Mouse (Mus musculus) olfactory bulb, adult 2 months (tissue): ENCODE measurements around the gene Myl4. TPM values are rescaled to one million over a fixed set of nuclear protein-coding genes. Genes with fewer than 3 reads are reported as not detected.

Source experiments
- H3K27ac ChIP-seq: fragments of 200-500 bp; 2 replicates; pipeline ENCODE4 v1.5.1; 2012; ENCODE audit warnings: low read depth, low read length; ENCODE audit not compliant: insufficient read depth
- H3K4me1 ChIP-seq: fragments of 200-500 bp; 2 replicates; pipeline ENCODE4 v1.6.1; 2012; ENCODE audit warnings: low read length; ENCODE audit not compliant: control insufficient read depth, insufficient read depth
- H3K4me3 ChIP-seq: fragments of 200-500 bp; 2 replicates; pipeline ENCODE4 v1.5.1; 2012; ENCODE audit warnings: mild to moderate bottlenecking, low read depth, low read length, moderate library complexity; ENCODE audit not compliant: insufficient read depth
- CTCF ChIP-seq: fragments of 200-500 bp; IDR thresholded peaks from 2 replicates; pipeline ENCODE4 v1.5.1; 2012; ENCODE audit warnings: low read depth, mild to moderate bottlenecking, low read length, moderate library complexity; ENCODE audit not compliant: insufficient read depth
- POLR2A ChIP-seq: fragments of 200-500 bp; IDR thresholded peaks from 2 replicates; pipeline ENCODE4 v1.6.1; 2012; ENCODE audit warnings: mild to moderate bottlenecking, low read depth, low read length, moderate library complexity; ENCODE audit not compliant: insufficient read depth
- WGBS: fragments of 180-500 bp; shearing (Covaris S2); methylation state at CpG from one replicate; pipeline ENCODE4 v1.1.7; 2018; 5-methylcytosine and 5-hydroxymethylcytosine counted together
- polyA plus RNA-seq: library from polyadenylated mRNA; stranded (reverse); fragments of >200 nt; gene quantifications from 2 replicates; pipeline ENCODE4 v1.2.4, GENCODE M21; 2012; ENCODE audit warnings: low replicate concordance; ENCODE audit not compliant: missing spikeins, insufficient read depth, insufficient read length

Gene Myl4
- polyA plus RNA-seq, 1 experiment: not detected

GRCm38 (mm10) chr11:104630185-104630835 is 79.8 kb downstream of the Myl4 start:
- no peak for TF ChIP-seq POLR2A
- no peak for TF ChIP-seq CTCF
- Histone ChIP-seq H3K4me3 (no peak overlapping the region), H3K4me1 (no peaks in the 10 kb centered on the region; the same call in 1 of the 2 replicates), H3K27ac (no peak overlapping the region)
- WGBS: 79% methylated on average over 7 of the region's 7 CpGs

GRCm38 (mm10) chr11:104631306-104631705 is 80.8 kb downstream of the Myl4 start:
- Histone ChIP-seq H3K27ac (no peak overlapping the region), H3K4me1 (no peaks in the 10 kb centered on the region; the same call in 1 of the 2 replicates), H3K4me3 (no peak overlapping the region)
- WGBS: 94% methylated on average over 1 of the region's 1 CpGs
- no peak for TF ChIP-seq POLR2A
- TF ChIP-seq CTCF: no peak

- 95% methylated on average over 14 of the region's 14 CpGs for WGBS
- TF ChIP-seq POLR2A (no peak), CTCF (no peak)
- Histone ChIP-seq H3K27ac (no peak overlapping the region), H3K4me3 (no peak overlapping the region), H3K4me1 (no peaks in the 10 kb centered on the region)
Observed at GRCm38 (mm10) chr11:104637010-104637409, 86.5 kb downstream of the Myl4 start.

GRCm38 (mm10) chr11:104638006-104638405 is 87.5 kb downstream of the Myl4 start:
- no peak for TF ChIP-seq POLR2A
- no peak for TF ChIP-seq CTCF
- no peak overlapping the region for H3K27ac ChIP-seq
- WGBS: 52% methylated on average over 5 of the region's 5 CpGs
- H3K4me3 ChIP-seq: no peak overlapping the region
- no peaks in the 10 kb centered on the region for H3K4me1 ChIP-seq

GRCm38 (mm10) chr11:104638906-104639305 is 88.4 kb downstream of the Myl4 start:
- Histone ChIP-seq H3K27ac (no peak overlapping the region), H3K4me3 (no peak overlapping the region), H3K4me1 (no peaks in the 10 kb centered on the region)
- WGBS: 81% methylated on average over 2 of the region's 2 CpGs
- TF ChIP-seq CTCF (no peak), POLR2A (no peak)

- WGBS: 91% methylated on average over 9 of the region's 9 CpGs
- Histone ChIP-seq H3K4me1 (no peaks in the 10 kb centered on the region), H3K27ac (no peak overlapping the region), H3K4me3 (no peak overlapping the region)
- TF ChIP-seq CTCF (no peak), POLR2A (no peak)
Observed at GRCm38 (mm10) chr11:104639634-104640033, 89.2 kb downstream of the Myl4 start.

GRCm38 (mm10) chr11:104640894-104641293 is 90.4 kb downstream of the Myl4 start:
- WGBS: 72% methylated on average over 10 of the region's 10 CpGs
- Histone ChIP-seq H3K4me3 (no peak overlapping the region), H3K27ac (no peak overlapping the region), H3K4me1 (no peaks in the 10 kb centered on the region)
- no peak for TF ChIP-seq CTCF
- TF ChIP-seq POLR2A: no peak

GRCm38 (mm10) chr11:104643236-104643635 is 92.8 kb downstream of the Myl4 start:
- 96% methylated on average over 4 of the region's 4 CpGs for WGBS

More at GRCm38 (mm10) chr11:104643236-104643635, 92.8 kb downstream of the Myl4 start:
- TF ChIP-seq POLR2A (no peak), CTCF (no peak)
- Histone ChIP-seq H3K4me1 (no peaks in the 10 kb centered on the region), H3K4me3 (no peak overlapping the region), H3K27ac (no peak overlapping the region)

Other genes with a start within 250 kb of the Myl4 start
- not detected in 2 replicates for gene Kansl1, start 81.8 kb upstream of the Myl4 start, polyA plus RNA-seq
- gene Cdc27, start within 50 bp of the Myl4 start, polyA plus RNA-seq: 494 TPM in 1 of 2 replicates, not detected in the other
- gene Itgb3, start 57.3 kb downstream of the Myl4 start, polyA plus RNA-seq: not detected in 2 replicates
- not detected in 2 replicates for gene Gm11639, start 135.0 kb downstream of the Myl4 start, polyA plus RNA-seq